Mouse (Mus musculus) urinary bladder, adult 18-20 months (tissue): ENCODE results near the gene Dpt.
"Not testable (repeated sequence)": the region's sequence is repeated elsewhere in the genome, so short reads cannot be mapped to it uniquely, and the experiment has no call there.

ENCODE experiments used
- DNase-seq, 2 experiments: peaks; one replicate each; pipeline ENCODE4 v3.0.0; 2022; ENCODE audit warnings: low spot score in 2 of 2, mixed read lengths in 2 of 2

The Dpt gene

DNA sequence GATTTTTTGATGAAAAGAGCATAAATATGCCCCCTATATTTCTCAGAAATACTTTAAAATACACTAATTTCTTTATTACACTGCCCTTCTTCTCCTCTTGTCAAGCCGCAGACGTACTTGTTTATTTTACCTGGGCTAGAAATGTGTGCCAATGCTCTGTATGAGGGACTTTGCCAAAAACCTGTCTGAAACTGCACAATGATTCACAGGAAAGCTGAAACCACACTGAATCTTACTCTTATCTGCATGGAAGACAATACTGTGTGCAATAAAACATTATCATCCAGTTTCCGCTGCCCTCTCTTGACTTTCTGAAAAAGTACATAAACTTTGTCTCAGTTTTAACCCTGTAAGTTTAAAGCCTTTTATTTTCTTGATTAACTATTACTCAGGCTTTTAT lies 20.9 kb downstream of the Dpt start:
- DNase-seq = no peak

DNA sequence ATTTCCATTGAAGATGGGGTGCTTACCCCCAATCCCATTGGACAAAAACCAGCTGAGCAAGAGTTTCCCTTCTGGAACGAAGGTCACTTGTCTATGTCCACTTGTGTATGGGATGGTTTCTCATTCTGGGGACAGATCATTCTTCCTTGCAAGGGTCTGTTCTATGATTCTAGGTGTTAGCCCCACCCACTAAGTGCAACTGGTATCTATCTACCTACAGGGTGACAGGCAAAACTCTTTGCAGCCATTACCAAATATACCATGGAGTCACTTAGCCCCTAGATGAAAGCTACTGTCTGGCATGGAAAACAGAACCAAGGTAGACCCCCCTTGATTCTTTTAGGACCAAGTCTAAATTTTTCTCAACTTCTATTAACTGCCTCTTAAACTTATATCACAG lies 24.9 kb downstream of the Dpt start:
- no peak for DNase-seq

DNA sequence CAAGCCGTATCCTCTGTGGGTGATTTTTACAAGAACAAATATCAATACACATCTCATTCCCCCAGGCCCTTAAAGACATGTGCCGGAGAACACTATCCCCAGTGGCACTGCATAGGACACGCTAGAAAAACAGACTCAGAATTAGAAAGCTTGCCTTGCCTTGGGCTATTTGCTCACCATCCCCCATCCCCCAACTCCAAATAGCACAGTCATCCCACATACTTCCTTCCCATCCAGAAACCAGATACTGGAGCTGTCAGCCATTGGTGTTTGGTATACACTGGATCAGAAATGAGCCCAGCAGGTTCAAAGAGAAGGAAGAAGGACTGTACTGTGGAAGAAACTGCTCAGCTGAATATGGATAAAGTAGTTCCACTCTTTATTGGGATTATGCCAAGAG lies 25.4 kb downstream of the Dpt start:
- no peak for DNase-seq

DNA sequence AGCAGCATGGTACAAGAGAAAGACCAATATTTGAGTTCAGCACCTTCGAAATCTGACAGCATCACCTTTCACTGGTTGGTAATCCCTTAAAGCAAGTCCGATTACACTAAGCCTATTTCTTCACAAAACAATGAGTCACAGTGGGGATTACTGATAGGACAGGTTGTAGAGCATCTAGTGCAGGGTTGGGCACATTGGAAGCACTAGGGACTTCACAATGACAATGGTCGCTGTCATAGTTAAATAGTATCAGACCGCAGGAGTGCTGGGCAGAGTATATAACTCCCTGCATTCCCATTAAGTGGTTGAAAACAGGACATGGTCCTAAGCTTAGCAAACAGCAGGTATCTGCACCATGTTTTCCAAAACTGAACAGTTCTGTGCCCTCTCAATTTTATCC lies 25.8 kb downstream of the Dpt start:
- no peak for DNase-seq

DNA sequence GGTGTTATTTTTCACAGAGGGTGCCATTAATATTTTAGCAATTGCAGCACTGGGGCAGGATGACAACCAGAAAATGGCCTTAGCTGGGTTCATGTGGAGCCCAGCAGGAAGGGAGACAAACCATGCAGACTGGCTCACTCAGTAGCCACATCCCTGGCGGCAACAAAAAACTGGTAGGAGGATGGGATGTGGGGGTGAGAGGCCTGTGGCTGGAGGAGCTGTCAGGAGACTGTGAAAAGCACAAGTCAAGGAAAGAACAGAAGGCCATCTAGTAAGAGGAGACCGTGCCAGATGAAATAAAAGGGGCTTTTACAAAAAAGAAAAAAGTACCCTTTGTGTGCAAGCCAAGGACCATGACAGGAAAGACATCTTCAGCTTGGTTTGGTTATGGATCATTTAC lies 28.5 kb downstream of the Dpt start:
- no peak for DNase-seq

DNA sequence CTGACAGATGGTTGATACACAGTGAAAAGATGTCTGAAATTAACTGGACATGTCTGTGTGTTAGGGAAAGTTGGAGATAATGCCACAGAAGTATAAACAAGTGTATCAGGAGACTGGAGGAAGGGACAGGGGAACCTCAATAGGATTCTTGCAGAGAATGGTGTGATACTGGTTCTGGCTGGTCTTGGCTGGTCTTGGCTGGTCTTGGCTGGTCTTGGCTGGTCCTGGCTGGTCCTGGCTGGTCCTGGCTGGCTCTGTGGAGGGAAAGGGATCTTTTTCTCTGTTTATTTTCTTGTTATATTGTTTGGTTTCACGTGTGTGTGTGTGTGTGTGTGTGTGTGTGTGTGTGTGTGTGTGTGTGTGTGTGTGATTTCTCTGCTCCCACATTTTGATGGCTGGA lies 33.4 kb downstream of the Dpt start:
- no peak for DNase-seq

DNA sequence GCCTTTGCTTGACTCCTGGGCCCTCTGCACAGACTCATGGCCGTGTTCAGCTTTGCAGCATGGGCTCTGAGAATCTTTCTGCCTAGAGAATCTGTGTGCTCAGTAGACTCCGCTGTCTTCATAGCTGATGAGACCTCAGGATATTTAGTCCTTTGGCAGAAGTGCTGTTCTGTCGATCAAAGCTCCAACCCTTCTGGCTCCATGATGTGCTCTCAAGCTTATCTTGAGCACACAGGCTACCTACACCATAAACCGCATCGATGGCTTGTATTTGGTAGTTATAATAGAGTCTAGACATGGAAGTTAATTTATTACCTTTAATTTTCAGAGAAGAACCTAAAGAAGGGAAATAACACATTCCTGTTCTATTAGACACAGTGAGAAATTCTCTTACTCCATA lies 36.0 kb downstream of the Dpt start:
- DNase-seq = no peak

DNA sequence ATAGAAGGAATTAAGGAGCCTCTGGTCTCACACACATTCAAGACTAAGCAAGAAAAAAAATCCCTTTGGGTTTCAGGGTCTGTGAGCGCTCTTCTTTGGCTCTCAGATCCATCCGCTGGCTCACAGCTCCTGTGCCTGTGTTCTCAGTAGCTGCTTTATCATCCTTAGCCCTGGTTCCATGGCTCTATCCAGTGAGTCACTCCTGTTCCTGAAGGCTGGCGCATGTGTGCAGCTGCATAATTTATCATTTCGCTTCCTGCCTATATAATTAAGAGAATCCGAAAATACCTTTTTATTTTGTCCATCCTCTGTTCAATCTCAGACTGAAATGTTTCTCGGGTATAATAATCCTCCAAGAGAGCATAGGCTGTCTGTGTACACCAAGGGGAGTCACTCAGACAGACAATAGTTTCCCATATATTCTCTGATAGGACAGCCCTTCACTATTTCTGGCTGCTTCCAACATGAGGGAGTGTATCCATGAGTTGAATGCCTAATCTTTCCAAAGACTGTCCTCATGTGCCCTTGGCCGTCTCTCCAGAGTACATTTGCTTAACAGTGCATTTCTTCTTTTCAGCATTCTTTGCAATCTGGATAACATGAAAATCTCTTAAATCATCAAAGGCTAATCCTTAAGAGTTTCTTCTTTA lies 52.3 kb downstream of the Dpt start:
- DNase-seq = no peak

DNA sequence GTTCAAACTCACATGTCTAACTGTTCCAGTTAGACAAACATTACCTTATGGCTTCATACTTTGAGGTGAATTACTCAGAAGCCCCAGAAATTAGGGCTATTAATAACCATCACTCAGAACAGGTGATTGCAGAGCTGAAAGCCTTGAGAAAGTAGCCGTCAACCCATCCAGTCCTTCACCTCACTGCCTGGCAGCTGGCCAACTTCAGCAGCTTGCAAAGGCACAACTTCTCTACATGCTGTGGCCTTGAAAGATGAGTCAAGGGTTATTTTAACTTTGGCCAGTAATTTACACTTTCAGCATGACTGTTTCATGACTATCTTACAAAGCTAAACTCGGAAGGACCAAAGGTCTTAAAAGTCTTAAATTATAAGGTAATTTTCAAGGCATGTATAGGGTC lies 59.3 kb downstream of the Dpt start:
- DNase-seq = not testable (repeated sequence)

DNA sequence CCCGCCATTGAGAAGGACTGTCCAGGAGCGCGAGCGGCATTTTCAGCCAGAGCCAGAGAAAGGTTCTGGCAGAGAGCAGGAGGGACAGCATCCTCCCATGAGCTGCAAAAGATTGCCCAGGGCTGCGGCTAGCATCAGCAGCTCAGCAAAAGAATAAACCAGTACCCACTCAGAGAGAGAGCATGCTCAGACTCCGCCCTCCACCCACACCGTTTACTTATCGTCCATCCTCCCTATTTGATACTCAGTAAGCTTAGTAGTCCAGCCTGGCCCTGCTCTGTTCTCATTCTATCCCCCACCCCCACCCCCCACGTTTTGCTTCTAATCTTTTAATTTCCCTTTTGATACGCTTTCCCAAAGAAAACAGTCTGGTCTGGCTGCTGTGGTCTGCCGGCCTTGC lies 63.5 kb downstream of the Dpt start:
- no peak for DNase-seq

DNA sequence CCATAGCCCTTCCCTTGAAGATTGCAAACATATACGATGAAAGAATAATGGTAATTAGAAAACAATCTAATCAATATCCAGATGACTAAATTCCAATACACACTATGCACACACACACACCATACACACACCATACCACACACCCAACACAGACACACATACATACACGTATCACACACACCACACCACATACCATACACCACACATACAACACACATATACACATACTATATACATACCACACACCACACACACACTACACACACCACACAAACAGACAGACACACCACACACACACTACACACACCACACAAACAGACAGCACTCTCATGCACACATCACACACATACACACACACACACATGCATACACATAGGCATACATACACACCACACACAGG lies 64.3 kb downstream of the Dpt start:
- no peak for DNase-seq

DNA sequence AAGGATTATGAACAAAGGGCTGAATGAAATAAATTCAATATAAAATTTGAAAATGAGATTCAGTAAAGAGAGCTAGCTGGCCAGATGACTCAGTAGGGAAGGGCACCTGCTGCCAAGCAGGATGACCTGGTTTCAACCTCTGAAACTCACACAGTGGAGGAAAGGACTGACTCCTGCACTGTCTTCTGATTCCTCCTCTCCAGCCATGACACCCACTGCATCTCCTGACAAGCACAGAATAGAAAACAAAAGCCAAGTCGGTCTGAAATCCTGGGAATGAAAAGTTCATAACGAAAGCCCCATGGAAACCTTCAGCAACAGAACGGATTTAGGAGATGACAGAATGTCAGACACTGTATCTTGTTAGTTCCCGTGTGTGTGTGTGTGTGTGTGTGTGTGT lies 65.1 kb downstream of the Dpt start:
- no peak for DNase-seq

DNA sequence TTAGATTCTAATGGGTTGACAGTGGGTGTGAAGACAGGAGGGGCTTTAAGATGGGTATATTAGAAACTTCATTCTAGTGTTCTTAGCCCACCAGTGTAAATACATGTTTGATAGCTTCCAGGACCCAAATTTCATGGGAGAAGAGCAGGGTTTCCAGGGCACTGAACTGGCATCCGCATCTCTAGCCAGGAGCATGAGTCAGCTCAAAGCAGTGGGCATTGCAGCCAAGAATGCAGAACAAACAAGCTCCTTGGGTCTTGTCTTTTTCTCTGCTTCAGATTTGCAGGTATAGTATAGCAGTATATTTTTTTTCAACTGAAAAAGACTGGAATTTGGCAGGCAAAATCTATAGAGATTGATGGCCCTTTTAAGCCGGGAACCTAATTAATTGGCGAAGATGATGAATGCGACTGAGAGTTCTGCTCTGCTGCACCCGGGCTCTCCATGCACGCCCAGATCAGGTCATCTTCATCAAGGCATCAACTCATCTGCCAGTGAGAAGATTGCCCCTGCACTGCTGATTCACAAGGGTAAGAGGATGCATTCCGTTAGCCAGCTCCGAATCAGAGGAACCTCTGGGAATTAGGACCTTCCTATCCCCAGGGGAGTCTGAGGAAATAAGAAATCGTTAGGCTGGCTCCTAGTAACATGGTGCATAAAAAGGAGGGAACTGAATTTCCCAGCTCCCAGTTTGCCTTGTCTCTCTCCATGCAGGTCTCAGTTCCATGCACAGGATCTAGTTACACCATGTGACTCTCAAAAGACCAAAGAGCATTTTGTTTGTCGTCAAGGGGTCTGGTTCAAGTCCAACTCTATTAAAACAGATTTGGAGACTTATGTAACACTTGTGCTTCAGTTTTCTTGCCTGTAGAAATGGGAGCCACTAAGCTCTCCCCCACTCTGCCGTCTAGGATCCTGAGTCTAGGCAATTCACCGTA lies 66.8 kb downstream of the Dpt start:
- no peak for DNase-seq

DNA sequence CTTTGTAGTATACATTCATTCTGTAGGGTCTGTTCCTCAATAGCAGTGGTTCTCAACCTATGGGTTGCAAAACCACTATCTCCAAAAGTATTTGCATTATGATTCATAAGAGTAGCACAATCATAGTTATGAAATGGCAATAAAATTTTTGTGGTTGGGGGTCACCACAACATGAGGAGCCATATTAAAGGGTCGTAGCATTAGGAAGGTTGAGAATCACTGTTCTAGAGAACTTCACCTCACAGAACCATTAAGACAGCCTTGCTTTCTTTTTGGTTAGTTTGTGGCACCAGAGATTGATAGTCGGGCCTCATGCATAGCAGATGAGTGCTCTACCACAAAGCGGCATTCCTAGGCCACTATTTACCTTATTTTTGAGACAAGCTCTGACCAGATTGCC lies 68.2 kb downstream of the Dpt start:
- no peak for DNase-seq

DNA sequence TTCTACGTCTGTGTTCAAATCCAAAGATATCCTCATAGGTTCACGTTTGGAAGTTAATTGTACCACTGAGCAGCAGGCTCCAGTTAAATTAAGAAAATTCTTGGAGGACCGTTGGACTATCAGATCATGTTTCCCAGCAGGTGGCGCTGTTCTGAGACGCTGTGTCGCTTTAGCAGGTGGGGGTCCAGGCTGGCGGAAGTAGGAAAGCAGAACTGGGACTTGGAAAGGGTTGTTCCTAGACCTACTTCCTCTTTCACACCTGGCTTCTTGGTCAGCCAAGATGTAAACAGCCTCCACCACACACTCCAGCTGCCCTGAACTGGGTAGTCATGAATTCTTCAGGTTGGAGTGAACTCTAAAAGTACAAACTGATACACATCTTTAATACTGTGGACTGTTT lies 74.2 kb downstream of the Dpt start:
- DNase-seq = no peak
